Mouse (Mus musculus): ENCODE data around the gene Cic. TPM values are rescaled to one million over a fixed set of nuclear protein-coding genes. Genes with fewer than 3 reads are reported as not detected.

The Cic gene
- polyA plus RNA-seq, 1 experiment from 2014 or later = 44.2 TPM

- Histone ChIP-seq H3K27me3 (no peaks in the 10 kb centered on the region), H3K9ac (replicated peaks) (peak overlapping the region; percentile 86), H3K27ac (peak overlapping the region; percentile 100), H3K9me3 (no peaks in the 10 kb centered on the region), H3K4me1 (replicated peaks) (peaks cover 66% of the 10 kb centered on the region), H3K36me3 (peaks cover 24% of the 10 kb centered on the region), H3K4me2 (replicated peaks) (peak overlapping the region; percentile 80), H3K4me3 (replicated peaks) (peak overlapping the region; percentile 67)
- ATAC-seq = peak; percentile 69
- WGBS = under 1% methylated on average over 58 of the region's 108 CpGs
Measured at GRCm38 (mm10) chr7:25281734-25282601, 14.5 kb downstream of the Cic start.

GRCm38 (mm10) chr7:25282731-25283211 is 15.3 kb downstream of the Cic start:
- peaks cover 32% of the 10 kb centered on the region for H3K36me3 ChIP-seq
- H3K27me3 ChIP-seq = no peaks in the 10 kb centered on the region
- peaks cover 59% of the 10 kb centered on the region for H3K4me1 ChIP-seq (replicated peaks)
- peak; percentile 4 for ATAC-seq
- peak overlapping the region; percentile 67 for H3K4me3 ChIP-seq (replicated peaks)
- under 1% methylated on average over 22 of the region's 36 CpGs for WGBS
- H3K9me3 ChIP-seq = no peaks in the 10 kb centered on the region
- peak overlapping the region; percentile 100 for H3K27ac ChIP-seq
- peak overlapping the region; percentile 86 for H3K9ac ChIP-seq (replicated peaks)
- peak overlapping the region; percentile 80 for H3K4me2 ChIP-seq (replicated peaks)

- Histone ChIP-seq H3K4me1 (replicated peaks) (peaks cover 56% of the 10 kb centered on the region), H3K4me3 (replicated peaks) (peak overlapping the region; percentile 67), H3K9me3 (no peaks in the 10 kb centered on the region), H3K36me3 (peaks cover 40% of the 10 kb centered on the region), H3K27ac (peak overlapping the region; percentile 100), H3K9ac (replicated peaks) (peak overlapping the region; percentile 86), H3K27me3 (no peaks in the 10 kb centered on the region), H3K4me2 (replicated peaks) (peak overlapping the region; percentile 80)
- ATAC-seq = no peak
- 30% methylated on average over 5 of the region's 5 CpGs for WGBS
Measured at GRCm38 (mm10) chr7:25283637-25284036, 16.1 kb downstream of the Cic start.

- Histone ChIP-seq H3K9me3 (no peaks in the 10 kb centered on the region), H3K36me3 (peaks cover 46% of the 10 kb centered on the region), H3K4me2 (replicated peaks) (peak overlapping the region; percentile 80), H3K9ac (replicated peaks) (peak overlapping the region; percentile 86), H3K27ac (peak overlapping the region; percentile 100), H3K4me3 (replicated peaks) (peak overlapping the region; percentile 67), H3K27me3 (no peaks in the 10 kb centered on the region), H3K4me1 (replicated peaks) (peaks cover 56% of the 10 kb centered on the region)
- WGBS = 64% methylated on average over 2 of the region's 2 CpGs
- no peak for ATAC-seq
Measured at GRCm38 (mm10) chr7:25284171-25284570, 16.7 kb downstream of the Cic start.

GRCm38 (mm10) chr7:25284766-25285165 is 17.3 kb downstream of the Cic start:
- Histone ChIP-seq H3K4me1 (replicated peaks) (peaks cover 51% of the 10 kb centered on the region), H3K9me3 (no peaks in the 10 kb centered on the region), H3K4me2 (replicated peaks) (peak overlapping the region; percentile 80), H3K9ac (replicated peaks) (peak overlapping the region; percentile 86), H3K4me3 (replicated peaks) (peak overlapping the region; percentile 8; the same call in 1 of the 2 replicates), H3K27ac (0 out of 2 replicates have a peak overlapping the region, but pooled peaks have one; percentile 58), H3K27me3 (no peaks in the 10 kb centered on the region), H3K36me3 (peaks cover 51% of the 10 kb centered on the region)
- WGBS = 74% methylated on average over 5 of the region's 5 CpGs
- ATAC-seq = no peak

- Histone ChIP-seq H3K4me1 (replicated peaks) (peaks cover 46% of the 10 kb centered on the region), H3K4me3 (replicated peaks) (no peak overlapping the region), H3K9ac (replicated peaks) (0 out of 2 replicates have a peak overlapping the region, but pooled peaks have one; percentile 86), H3K36me3 (peaks cover 61% of the 10 kb centered on the region), H3K9me3 (no peaks in the 10 kb centered on the region), H3K27me3 (no peaks in the 10 kb centered on the region), H3K27ac (no peak overlapping the region), H3K4me2 (replicated peaks) (no peak overlapping the region)
- WGBS = 93% methylated on average over 20 of the region's 20 CpGs
- ATAC-seq = no peak
Measured at GRCm38 (mm10) chr7:25285511-25286238, 18.2 kb downstream of the Cic start.

GRCm38 (mm10) chr7:25286989-25287388 is 19.5 kb downstream of the Cic start:
- no peak overlapping the region for H3K4me2 ChIP-seq (replicated peaks)
- H3K27me3 ChIP-seq = no peaks in the 10 kb centered on the region
- no peak overlapping the region for H3K9ac ChIP-seq (replicated peaks)
- H3K9me3 ChIP-seq = no peaks in the 10 kb centered on the region
- WGBS = 82% methylated on average over 8 of the region's 8 CpGs
- H3K36me3 ChIP-seq = peaks cover 74% of the 10 kb centered on the region
- no peak overlapping the region for H3K4me3 ChIP-seq (replicated peaks)
- ATAC-seq = no peak
- no peak overlapping the region for H3K27ac ChIP-seq
- H3K4me1 ChIP-seq (replicated peaks) = peaks cover 46% of the 10 kb centered on the region

GRCm38 (mm10) chr7:25288011-25288410 is 20.5 kb downstream of the Cic start:
- Histone ChIP-seq H3K9me3 (no peaks in the 10 kb centered on the region), H3K36me3 (peaks cover 84% of the 10 kb centered on the region), H3K27ac (no peak overlapping the region), H3K4me1 (replicated peaks) (peaks cover 49% of the 10 kb centered on the region), H3K9ac (replicated peaks) (no peak overlapping the region), H3K4me3 (replicated peaks) (no peak overlapping the region), H3K27me3 (no peaks in the 10 kb centered on the region), H3K4me2 (replicated peaks) (no peak overlapping the region)
- no peak for ATAC-seq
- WGBS = 96% methylated on average over 12 of the region's 12 CpGs

- 93% methylated on average over 3 of the region's 3 CpGs for WGBS
- no peak overlapping the region for H3K4me3 ChIP-seq (replicated peaks)
- ATAC-seq = no peak
- H3K27me3 ChIP-seq = no peaks in the 10 kb centered on the region
- no peaks in the 10 kb centered on the region for H3K9me3 ChIP-seq
- peaks cover 43% of the 10 kb centered on the region for H3K4me1 ChIP-seq (replicated peaks)
- no peak overlapping the region for H3K4me2 ChIP-seq (replicated peaks)
- no peak overlapping the region for H3K27ac ChIP-seq
- peaks cover 91% of the 10 kb centered on the region for H3K36me3 ChIP-seq
- no peak overlapping the region for H3K9ac ChIP-seq (replicated peaks)
Measured at GRCm38 (mm10) chr7:25288721-25289120, 21.2 kb downstream of the Cic start.

GRCm38 (mm10) chr7:25289925-25290324 is 22.4 kb downstream of the Cic start:
- Histone ChIP-seq H3K4me3 (replicated peaks) (no peak overlapping the region), H3K9ac (replicated peaks) (no peak overlapping the region), H3K27ac (no peak overlapping the region), H3K36me3 (peaks cover 100% of the 10 kb centered on the region), H3K9me3 (no peaks in the 10 kb centered on the region), H3K4me2 (replicated peaks) (no peak overlapping the region), H3K27me3 (no peaks in the 10 kb centered on the region), H3K4me1 (replicated peaks) (peaks cover 35% of the 10 kb centered on the region)
- no peak for ATAC-seq
- 89% methylated on average over 3 of the region's 3 CpGs for WGBS

- Histone ChIP-seq H3K9ac (replicated peaks) (no peak overlapping the region), H3K4me1 (replicated peaks) (peaks cover 36% of the 10 kb centered on the region), H3K9me3 (no peaks in the 10 kb centered on the region), H3K36me3 (peaks cover 100% of the 10 kb centered on the region), H3K27ac (0 out of 2 replicates have a peak overlapping the region, but pooled peaks have one; percentile 25), H3K4me3 (replicated peaks) (no peak overlapping the region), H3K4me2 (replicated peaks) (no peak overlapping the region), H3K27me3 (no peaks in the 10 kb centered on the region)
- ATAC-seq = no peak
- 100% methylated on average over 1 of the region's 1 CpGs for WGBS
Measured at GRCm38 (mm10) chr7:25290463-25290862, 23.0 kb downstream of the Cic start.

GRCm38 (mm10) chr7:25290911-25291310 is 23.4 kb downstream of the Cic start:
- H3K4me2 ChIP-seq (replicated peaks) = no peak overlapping the region
- H3K9ac ChIP-seq (replicated peaks) = no peak overlapping the region
- no peak for ATAC-seq
- H3K4me3 ChIP-seq (replicated peaks) = no peak overlapping the region
- peaks cover 99% of the 10 kb centered on the region for H3K36me3 ChIP-seq
- WGBS = 94% methylated on average over 2 of the region's 2 CpGs
- H3K27me3 ChIP-seq = no peaks in the 10 kb centered on the region
- H3K9me3 ChIP-seq = no peaks in the 10 kb centered on the region
- peaks cover 36% of the 10 kb centered on the region for H3K4me1 ChIP-seq (replicated peaks)
- 0 out of 2 replicates have a peak overlapping the region, but pooled peaks have one; percentile 25 for H3K27ac ChIP-seq
